Mouse (Mus musculus) embryonic fibroblast, embryonic 13.5 days (primary cell): ENCODE measurements around the gene Zfp874a.

ENCODE experiments used
- CTCF ChIP-seq: IDR thresholded peaks from 2 replicates; pipeline ENCODE4 v1.5.1; 2011; ENCODE audit warnings: mild to moderate bottlenecking, control low read depth, low read length, moderate library complexity, borderline replicate concordance; ENCODE audit not compliant: insufficient read depth
- POLR2A ChIP-seq: IDR thresholded peaks from 2 replicates; pipeline ENCODE4 v1.6.1; 2011; ENCODE audit warnings: low read depth, mild to moderate bottlenecking, control low read depth, low read length, moderate library complexity

GRCm38 (mm10) chr13:67483625-67484423 is 32.4 kb upstream of the Zfp874a start, which contains the start of gene Zfp874b:
- TF ChIP-seq CTCF (no peak), POLR2A (peak; percentile 61; the same call in 1 of the 2 replicates)
